Mouse (Mus musculus): ENCODE measurements around the gene Fam196b. TPM values are rescaled to one million over a fixed set of nuclear protein-coding genes. Genes with fewer than 3 reads are reported as not detected.

Gene Fam196b
- polyA plus RNA-seq, 1 experiment from 2014 or later: 3.4 TPM

DNA sequence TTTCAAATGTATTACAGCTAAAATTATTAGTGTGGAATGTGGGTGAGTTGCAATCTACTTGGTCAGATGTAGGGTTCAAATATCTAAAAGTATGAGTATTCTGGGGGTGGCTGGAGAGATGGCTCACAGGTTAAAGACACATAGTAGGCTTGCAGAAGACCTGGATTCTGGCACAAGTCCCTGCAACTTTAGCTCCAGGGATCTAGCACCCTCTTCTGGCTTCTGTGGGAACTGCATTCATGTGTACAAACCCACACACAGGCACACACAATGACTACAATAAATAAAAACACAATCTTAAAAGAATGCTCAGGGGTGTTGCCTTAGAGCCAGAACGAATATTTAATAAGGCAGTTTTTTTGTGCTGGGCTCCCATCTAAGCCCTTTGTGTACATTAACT is 23.3 kb downstream of the Fam196b start:
- Histone ChIP-seq H3K27ac (no peak overlapping the region), H3K36me3 (no peaks in the 10 kb centered on the region), H3K27me3 (no peaks in the 10 kb centered on the region), H3K9me3 (no peaks in the 10 kb centered on the region), H3K4me3 (replicated peaks) (no peak overlapping the region), H3K4me1 (replicated peaks) (peaks cover 9% of the 10 kb centered on the region), H3K4me2 (replicated peaks) (no peak overlapping the region), H3K9ac (replicated peaks) (no peak overlapping the region)
- ATAC-seq: no peak
- 78% methylated on average over 1 of the region's 1 CpGs for WGBS

DNA sequence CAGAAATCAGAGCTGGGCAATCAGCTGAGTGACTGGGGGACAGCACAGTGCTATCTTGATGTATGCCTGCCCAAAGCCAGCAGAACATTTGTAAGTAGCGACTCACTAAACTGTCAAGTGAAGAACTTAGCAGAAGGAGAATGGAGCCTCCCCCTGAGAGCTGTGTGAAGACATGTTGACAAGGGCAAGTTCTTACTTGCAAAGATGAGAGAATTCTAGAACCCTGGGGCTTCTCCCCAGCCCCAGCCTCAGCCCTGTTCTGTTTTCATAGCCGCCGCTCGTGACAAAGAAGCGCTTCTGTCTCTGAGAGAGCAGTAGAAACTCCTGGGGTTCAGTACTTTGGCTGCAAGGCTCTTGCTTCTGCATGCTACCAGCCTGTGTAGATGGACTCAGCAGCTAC is 25.1 kb downstream of the Fam196b start:
- Histone ChIP-seq H3K4me2 (replicated peaks) (no peak overlapping the region), H3K4me1 (replicated peaks) (peaks cover 21% of the 10 kb centered on the region), H3K4me3 (replicated peaks) (no peak overlapping the region), H3K9ac (replicated peaks) (no peak overlapping the region), H3K9me3 (no peaks in the 10 kb centered on the region), H3K36me3 (no peaks in the 10 kb centered on the region), H3K27me3 (no peaks in the 10 kb centered on the region), H3K27ac (no peak overlapping the region)
- no peak for ATAC-seq
- WGBS: 92% methylated on average over 5 of the region's 5 CpGs

DNA sequence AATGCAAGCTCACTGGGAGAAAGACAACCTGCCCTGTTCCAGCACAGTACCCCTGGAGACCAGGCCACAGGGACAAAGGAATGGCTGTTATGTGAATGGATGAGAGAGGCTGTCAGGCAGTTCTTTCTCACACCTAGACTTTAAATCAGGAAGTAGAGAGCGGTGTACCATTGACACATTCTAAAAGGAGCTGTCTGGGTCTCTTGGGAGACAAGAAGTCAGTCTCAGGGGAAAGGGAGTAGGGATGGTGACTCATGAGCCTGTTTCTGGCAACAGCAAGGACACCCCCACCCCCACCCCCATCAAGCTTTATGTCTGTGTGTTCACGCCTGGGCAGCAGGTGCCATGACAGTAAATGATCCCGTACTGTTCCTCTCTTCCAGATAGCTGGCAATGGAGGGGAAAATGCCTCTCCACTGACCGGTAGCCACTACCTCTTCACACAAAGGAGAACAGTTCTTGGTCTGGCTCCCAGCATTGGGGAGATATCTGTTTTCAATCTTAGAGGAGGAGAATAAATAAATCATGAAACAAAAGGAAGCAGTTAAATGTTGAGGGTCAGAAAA is 29.2 kb downstream of the Fam196b start:
- H3K4me1 ChIP-seq (replicated peaks): peaks cover 27% of the 10 kb centered on the region
- no peak for ATAC-seq
- H3K36me3 ChIP-seq: no peaks in the 10 kb centered on the region
- no peak overlapping the region for H3K4me2 ChIP-seq (replicated peaks)
- no peak overlapping the region for H3K4me3 ChIP-seq (replicated peaks)
- no peaks in the 10 kb centered on the region for H3K9me3 ChIP-seq
- 65% methylated on average over 4 of the region's 4 CpGs for whole genome bisulfite sequencing
- H3K27me3 ChIP-seq: no peaks in the 10 kb centered on the region
- peak overlapping the region; percentile 45 for H3K27ac ChIP-seq
- no peak overlapping the region for H3K9ac ChIP-seq (replicated peaks)

DNA sequence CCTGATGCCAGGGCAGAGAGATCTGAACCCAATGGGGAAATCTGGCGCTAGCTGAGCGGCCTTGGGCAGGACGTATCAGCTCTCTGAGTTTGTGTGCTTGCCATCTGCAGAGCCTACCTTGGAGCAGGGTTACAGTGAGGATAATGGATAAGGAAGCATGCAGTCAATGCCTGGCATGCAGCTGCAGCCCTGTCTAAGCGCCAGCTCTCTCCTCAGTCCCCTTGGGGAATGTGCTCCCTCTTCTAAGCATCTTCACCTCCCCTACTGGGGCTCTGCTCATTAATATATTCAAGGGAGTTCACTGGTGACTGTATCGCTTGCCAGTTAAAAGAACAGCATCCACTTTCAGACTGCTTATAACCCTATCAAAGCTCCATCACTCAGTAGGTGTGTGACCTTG is 29.7 kb downstream of the Fam196b start:
- H3K27ac ChIP-seq: peak overlapping the region; percentile 45
- H3K36me3 ChIP-seq: no peaks in the 10 kb centered on the region
- H3K4me2 ChIP-seq (replicated peaks): no peak overlapping the region
- no peaks in the 10 kb centered on the region for H3K9me3 ChIP-seq
- peaks cover 32% of the 10 kb centered on the region for H3K4me1 ChIP-seq (replicated peaks)
- H3K4me3 ChIP-seq (replicated peaks): no peak overlapping the region
- WGBS: 56% methylated on average over 5 of the region's 5 CpGs
- peak; percentile 78 for ATAC-seq
- no peak overlapping the region for H3K9ac ChIP-seq (replicated peaks)
- no peaks in the 10 kb centered on the region for H3K27me3 ChIP-seq

DNA sequence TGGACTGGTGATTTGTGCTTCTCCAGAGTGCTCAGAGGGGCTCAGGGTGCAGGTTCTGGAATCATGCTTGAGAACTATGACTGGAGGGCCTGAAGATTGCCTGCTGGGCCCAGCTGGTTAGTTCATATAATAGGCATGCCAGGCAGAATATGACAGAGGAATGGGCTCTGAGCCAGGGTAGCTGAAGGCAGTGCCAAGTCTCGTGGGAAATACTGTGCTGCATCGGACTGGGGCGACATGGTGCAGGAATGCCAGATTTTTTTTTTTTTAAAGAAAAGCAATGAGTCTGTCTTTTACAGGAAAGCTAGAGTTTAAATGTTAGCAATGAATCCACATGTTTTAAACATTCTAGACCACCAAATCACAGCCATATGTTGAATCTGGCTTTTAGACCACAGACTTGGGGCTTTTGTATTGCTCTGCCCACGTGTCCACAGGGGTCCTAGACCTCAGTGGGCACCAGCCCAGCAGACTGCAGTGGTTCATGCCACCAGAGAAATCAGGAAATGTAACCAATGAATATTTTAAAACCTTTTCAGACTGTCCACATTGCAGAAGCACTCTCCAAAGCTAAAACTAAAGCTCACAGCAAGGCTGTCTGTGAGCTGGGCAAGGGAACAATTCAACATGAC is 33.8 kb downstream of the Fam196b start:
- Histone ChIP-seq H3K36me3 (no peaks in the 10 kb centered on the region), H3K4me3 (replicated peaks) (no peak overlapping the region), H3K27ac (no peak overlapping the region), H3K9me3 (no peaks in the 10 kb centered on the region), H3K9ac (replicated peaks) (no peak overlapping the region), H3K27me3 (no peaks in the 10 kb centered on the region), H3K4me2 (replicated peaks) (no peak overlapping the region), H3K4me1 (replicated peaks) (peaks cover 26% of the 10 kb centered on the region)
- peak; percentile 76; the same call in 1 of the 2 replicates for ATAC-seq
- WGBS: 63% methylated on average over 4 of the region's 4 CpGs

DNA sequence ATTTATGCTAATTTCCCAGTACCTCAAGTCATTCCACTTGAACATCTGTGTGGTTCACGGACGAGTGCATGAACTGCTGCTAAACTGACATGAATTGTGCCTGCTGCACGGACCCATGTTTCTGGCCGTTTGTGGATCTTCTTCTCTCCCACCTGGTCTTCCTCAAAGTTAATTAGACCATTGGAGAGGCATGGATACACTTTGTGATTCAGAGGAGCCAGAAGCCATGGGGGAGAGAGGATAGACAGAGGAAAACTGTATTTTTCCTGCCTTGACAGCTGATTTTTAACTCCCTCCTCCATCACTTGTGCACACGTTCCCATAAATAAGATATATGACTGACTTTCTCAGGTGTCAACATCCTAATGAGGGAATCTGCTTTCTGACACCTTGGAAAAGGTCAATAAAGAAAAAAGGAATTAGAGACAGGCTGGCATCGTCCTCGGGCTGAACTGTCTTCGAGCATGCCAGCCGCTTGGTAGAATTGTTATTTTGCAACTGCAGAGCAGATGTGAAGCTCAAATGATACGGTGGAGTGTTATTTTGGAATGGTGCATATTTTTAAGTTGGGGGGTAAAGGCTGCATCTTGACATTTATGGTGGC is 34.9 kb downstream of the Fam196b start:
- Histone ChIP-seq H3K4me3 (replicated peaks) (no peak overlapping the region), H3K4me2 (replicated peaks) (no peak overlapping the region), H3K4me1 (replicated peaks) (peaks cover 15% of the 10 kb centered on the region), H3K9me3 (no peaks in the 10 kb centered on the region), H3K36me3 (no peaks in the 10 kb centered on the region), H3K27ac (no peak overlapping the region), H3K27me3 (no peaks in the 10 kb centered on the region), H3K9ac (replicated peaks) (no peak overlapping the region)
- WGBS: 82% methylated on average over 10 of the region's 10 CpGs
- no peak for ATAC-seq

DNA sequence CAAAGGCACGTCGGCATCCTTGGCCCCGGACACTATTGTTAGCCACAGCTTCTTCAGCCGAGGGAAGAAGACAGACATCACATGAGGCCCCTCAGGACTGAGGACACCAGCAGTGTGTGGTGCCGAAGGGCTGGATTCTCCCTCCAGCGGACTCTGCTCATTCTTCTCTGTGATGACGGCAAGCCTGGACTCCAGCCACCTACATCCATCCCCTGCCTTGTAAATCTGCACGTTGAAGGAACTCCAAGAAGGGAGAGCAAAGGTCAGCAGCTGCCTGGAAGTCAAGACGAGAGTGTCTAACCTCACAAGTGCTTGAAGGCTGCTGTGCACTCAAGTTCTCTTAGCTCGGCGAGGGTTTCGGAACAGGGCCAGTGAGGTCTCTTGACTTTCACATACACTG is 40.8 kb downstream of the Fam196b start:
- WGBS: 71% methylated on average over 12 of the region's 12 CpGs
- ATAC-seq: 0 out of 2 replicates have a peak, but pooled peaks have one; percentile 63
- no peak overlapping the region for H3K27ac ChIP-seq

DNA sequence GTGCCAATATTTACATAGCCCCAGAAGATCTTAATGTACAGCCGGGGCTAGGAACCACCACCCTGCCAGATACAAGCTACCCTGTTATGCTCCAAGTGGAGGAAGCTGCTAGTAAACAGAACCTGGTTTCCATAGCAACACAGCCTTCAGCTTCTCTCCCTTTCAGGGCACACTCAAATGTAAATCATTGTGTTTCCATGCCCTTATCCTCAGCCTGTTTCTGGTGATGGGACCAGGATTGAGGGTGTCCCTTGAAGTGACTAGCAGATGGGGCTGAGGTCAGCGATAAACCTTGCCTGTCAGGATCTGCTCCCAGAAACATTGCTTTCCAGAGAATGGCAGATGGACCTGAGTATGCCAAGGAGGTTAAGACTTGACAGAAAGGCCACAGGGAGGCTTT is 41.5 kb downstream of the Fam196b start:
- ATAC-seq: peak; percentile 40; the same call in 1 of the 2 replicates
- no peak overlapping the region for H3K4me2 ChIP-seq (replicated peaks)
- H3K4me1 ChIP-seq (replicated peaks): peaks cover 14% of the 10 kb centered on the region
- H3K27ac ChIP-seq: no peak overlapping the region
- 37% methylated on average over 2 of the region's 2 CpGs for WGBS
- no peak overlapping the region for H3K9ac ChIP-seq (replicated peaks)
- no peaks in the 10 kb centered on the region for H3K36me3 ChIP-seq
- no peak overlapping the region for H3K4me3 ChIP-seq (replicated peaks)
- no peaks in the 10 kb centered on the region for H3K27me3 ChIP-seq
- no peaks in the 10 kb centered on the region for H3K9me3 ChIP-seq

More for the DNA sequence above, 40.8 kb downstream of the Fam196b start:
- Histone ChIP-seq H3K36me3 (no peaks in the 10 kb centered on the region), H3K9ac (replicated peaks) (no peak overlapping the region), H3K27me3 (no peaks in the 10 kb centered on the region), H3K4me2 (replicated peaks) (no peak overlapping the region), H3K4me1 (replicated peaks) (peaks cover 14% of the 10 kb centered on the region), H3K4me3 (replicated peaks) (no peak overlapping the region), H3K9me3 (no peaks in the 10 kb centered on the region)

DNA sequence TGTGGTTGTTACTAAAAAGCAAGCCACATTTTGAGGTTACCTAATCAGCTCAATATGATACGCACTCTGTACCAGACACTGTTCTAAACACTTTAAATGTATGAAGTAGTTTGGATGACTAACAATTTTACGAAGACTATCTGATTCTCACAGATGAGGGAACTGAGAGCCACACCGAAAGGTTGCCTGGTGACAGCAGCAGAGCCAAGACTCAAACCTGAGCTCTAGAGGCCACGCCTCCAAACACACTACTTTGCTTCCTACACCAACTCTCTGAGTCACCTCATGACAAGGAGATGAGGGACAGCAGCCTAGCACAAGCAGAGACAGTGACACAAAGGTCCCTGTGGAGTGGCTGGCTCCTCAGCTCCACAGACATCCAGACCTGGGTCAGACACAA is 57.6 kb downstream of the Fam196b start:
- Histone ChIP-seq H3K27ac (no peak overlapping the region), H3K9ac (replicated peaks) (no peak overlapping the region), H3K36me3 (no peaks in the 10 kb centered on the region), H3K4me3 (replicated peaks) (no peak overlapping the region), H3K27me3 (no peaks in the 10 kb centered on the region), H3K4me2 (replicated peaks) (no peak overlapping the region), H3K9me3 (no peaks in the 10 kb centered on the region), H3K4me1 (replicated peaks) (peaks cover 5% of the 10 kb centered on the region; the same call in 1 of the 2 replicates)
- ATAC-seq: no peak
- WGBS: 89% methylated on average over 4 of the region's 4 CpGs

DNA sequence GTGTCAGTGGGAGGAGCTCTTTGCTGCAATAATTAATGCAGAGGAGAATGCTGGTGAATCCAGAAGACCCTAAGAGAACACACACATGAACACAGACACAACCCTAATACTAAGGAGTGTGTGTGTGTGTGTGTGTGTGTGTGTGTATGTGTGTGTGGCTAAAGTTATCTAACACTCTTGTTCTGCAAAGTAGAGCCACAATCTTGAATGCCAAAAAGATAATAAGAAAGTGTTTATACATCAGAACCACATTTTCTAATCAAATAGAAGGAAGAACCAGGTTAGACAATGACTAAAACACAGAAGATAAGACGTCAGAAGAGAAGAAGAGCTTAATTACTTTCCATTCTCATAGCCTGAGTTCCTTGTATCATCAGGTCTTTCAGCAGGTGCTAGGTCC is 60.9 kb downstream of the Fam196b start:
- Histone ChIP-seq H3K4me2 (replicated peaks) (no peak overlapping the region), H3K9me3 (no peaks in the 10 kb centered on the region), H3K4me3 (replicated peaks) (no peak overlapping the region), H3K27ac (no peak overlapping the region), H3K36me3 (no peaks in the 10 kb centered on the region), H3K9ac (replicated peaks) (no peak overlapping the region), H3K27me3 (no peaks in the 10 kb centered on the region), H3K4me1 (replicated peaks) (peaks cover 5% of the 10 kb centered on the region; the same call in 1 of the 2 replicates)
- WGBS: 79% methylated on average over 1 of the region's 1 CpGs
- no peak for ATAC-seq

DNA sequence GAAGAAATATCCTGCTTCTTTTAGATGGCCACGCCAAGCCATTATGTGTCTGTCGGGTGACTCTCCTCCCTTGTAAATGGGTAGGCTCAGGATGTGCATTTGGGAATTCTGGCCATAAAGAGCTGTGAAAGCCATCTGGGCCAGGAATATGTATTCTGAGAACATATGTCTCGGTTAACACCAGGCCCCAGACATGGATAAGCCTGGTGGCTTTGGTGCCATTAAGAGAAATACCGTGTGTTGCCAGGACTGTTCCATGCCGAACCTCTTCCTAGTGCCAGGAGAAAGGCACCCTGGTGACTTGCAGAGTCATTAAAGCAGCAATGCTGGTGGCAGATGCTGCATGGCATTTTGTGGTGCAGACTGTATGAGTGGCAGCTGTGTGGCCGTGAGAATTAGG is 63.0 kb downstream of the Fam196b start:
- H3K4me3 ChIP-seq (replicated peaks): no peak overlapping the region
- no peak overlapping the region for H3K4me2 ChIP-seq (replicated peaks)
- 73% methylated on average over 6 of the region's 6 CpGs for WGBS
- no peak for ATAC-seq
- H3K36me3 ChIP-seq: no peaks in the 10 kb centered on the region
- H3K27ac ChIP-seq: no peak overlapping the region
- H3K9me3 ChIP-seq: no peaks in the 10 kb centered on the region
- H3K27me3 ChIP-seq: no peaks in the 10 kb centered on the region
- H3K9ac ChIP-seq (replicated peaks): no peak overlapping the region
- H3K4me1 ChIP-seq (replicated peaks): peaks cover 5% of the 10 kb centered on the region; the same call in 1 of the 2 replicates

DNA sequence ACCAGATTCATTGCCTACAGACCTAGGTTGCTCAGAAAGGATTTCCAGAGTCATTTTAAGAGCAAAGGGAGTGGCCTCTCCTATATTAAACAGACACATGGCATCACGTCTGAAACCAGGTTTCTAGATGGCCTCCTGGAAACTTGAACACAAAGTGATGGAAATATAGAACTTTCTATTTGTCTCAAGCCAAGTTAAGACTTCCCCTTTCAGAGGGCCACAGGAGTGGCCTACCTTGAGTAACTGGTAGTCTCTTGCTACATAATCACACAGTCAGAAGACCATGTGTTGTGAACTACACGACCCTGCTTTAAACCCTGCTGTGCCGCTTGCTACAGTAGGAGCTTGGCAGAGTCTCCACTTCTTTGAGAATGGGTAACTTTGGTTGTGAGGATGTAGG is 68.9 kb downstream of the Fam196b start:
- Histone ChIP-seq H3K27ac (no peak overlapping the region), H3K4me3 (replicated peaks) (no peak overlapping the region), H3K27me3 (no peaks in the 10 kb centered on the region), H3K36me3 (no peaks in the 10 kb centered on the region), H3K9me3 (no peaks in the 10 kb centered on the region), H3K9ac (replicated peaks) (no peak overlapping the region), H3K4me2 (replicated peaks) (no peak overlapping the region), H3K4me1 (replicated peaks) (peaks cover 8% of the 10 kb centered on the region)
- 90% methylated on average over 3 of the region's 3 CpGs for WGBS
- no peak for ATAC-seq
